Mouse (Mus musculus): ENCODE results near the gene Ndufaf3. TPM values are rescaled to one million over a fixed set of nuclear protein-coding genes. Genes with fewer than 3 reads are reported as not detected.

Ndufaf3 gene
- polyA plus RNA-seq, 1 experiment from 2014 or later = 53.4 TPM

GRCm38 (mm10) chr9:108599021-108599566 lies 31.9 kb upstream of the Ndufaf3 start:
- no peak for ATAC-seq
- 75% methylated on average over 4 of the region's 4 CpGs for WGBS
- no peak overlapping the region for H3K4me2 ChIP-seq (replicated peaks; ENCODE audit: low read depth)
- peaks cover 17% of the 10 kb centered on the region for H3K36me3 ChIP-seq (ENCODE audit: control insufficient read depth, insufficient read depth)
- no peak overlapping the region for H3K27ac ChIP-seq (ENCODE audit: low read depth, low read length)
- H3K9me3 ChIP-seq (ENCODE audit: control insufficient read depth) = no peaks in the 10 kb centered on the region
- no peaks in the 10 kb centered on the region for H3K27me3 ChIP-seq (replicated peaks; ENCODE audit: control insufficient read depth, insufficient read depth, low read length)
- no peak overlapping the region for H3K4me3 ChIP-seq (ENCODE audit: low read depth, low read length)
- H3K4me1 ChIP-seq (replicated peaks; ENCODE audit: control insufficient read depth, insufficient read depth, low read length) = no peaks in the 10 kb centered on the region
- no peak for TF ChIP-seq CTCF (IDR thresholded peaks at IDR 0.05; ENCODE audit: low read depth)
- no peak overlapping the region for H3K9ac ChIP-seq (ENCODE audit: low read depth, low read length)

GRCm38 (mm10) chr9:108596998-108597764 lies 29.9 kb upstream of the Ndufaf3 start, which contains the start of gene P4htm:
Gene P4htm, minus strand, starts transcription at chr9:108597667.
- Histone ChIP-seq H3K4me1 (replicated peaks; ENCODE audit: control insufficient read depth, insufficient read depth, low read length) (no peaks in the 10 kb centered on the region), H3K27me3 (replicated peaks; ENCODE audit: control insufficient read depth, insufficient read depth, low read length) (no peaks in the 10 kb centered on the region), H3K4me2 (replicated peaks; ENCODE audit: low read depth) (peak within 1 kb of the TSS; percentile 86), H3K9ac (ENCODE audit: low read depth, low read length) (peak within 1 kb of the TSS; percentile 18), H3K36me3 (ENCODE audit: control insufficient read depth, insufficient read depth) (no peaks in the 10 kb centered on the region), H3K9me3 (ENCODE audit: control insufficient read depth) (no peaks in the 10 kb centered on the region), H3K27ac (ENCODE audit: low read depth, low read length) (no peak within 1 kb of the TSS), H3K4me3 (ENCODE audit: low read depth, low read length) (peak within 1 kb of the TSS; percentile 57)
- 3% methylated on average over 69 of the region's 69 CpGs for WGBS
- peak; percentile 37; the same call in 1 of the 2 replicates for ATAC-seq
- peak; percentile 15; the same call in 1 of the 2 replicates for TF ChIP-seq CTCF (IDR thresholded peaks at IDR 0.05; ENCODE audit: low read depth)

GRCm38 (mm10) chr9:108594354-108594753 lies 27.1 kb upstream of the Ndufaf3 start:
- no peak overlapping the region for H3K4me2 ChIP-seq (replicated peaks; ENCODE audit: low read depth)
- H3K4me1 ChIP-seq (replicated peaks; ENCODE audit: control insufficient read depth, insufficient read depth, low read length) = no peaks in the 10 kb centered on the region
- no peak for TF ChIP-seq CTCF (IDR thresholded peaks at IDR 0.05; ENCODE audit: low read depth)
- H3K9ac ChIP-seq (ENCODE audit: low read depth, low read length) = no peak overlapping the region
- no peak overlapping the region for H3K27ac ChIP-seq (ENCODE audit: low read depth, low read length)
- no peaks in the 10 kb centered on the region for H3K36me3 ChIP-seq (ENCODE audit: control insufficient read depth, insufficient read depth)
- H3K9me3 ChIP-seq (ENCODE audit: control insufficient read depth) = no peaks in the 10 kb centered on the region
- 65% methylated on average over 3 of the region's 3 CpGs for WGBS
- H3K27me3 ChIP-seq (replicated peaks; ENCODE audit: control insufficient read depth, insufficient read depth, low read length) = no peaks in the 10 kb centered on the region
- H3K4me3 ChIP-seq (ENCODE audit: low read depth, low read length) = no peak overlapping the region
- no peak for ATAC-seq

GRCm38 (mm10) chr9:108591462-108591861 lies 24.2 kb upstream of the Ndufaf3 start:
- no peak for ATAC-seq
- Histone ChIP-seq H3K4me3 (ENCODE audit: low read depth, low read length) (no peak overlapping the region), H3K9me3 (ENCODE audit: control insufficient read depth) (no peaks in the 10 kb centered on the region), H3K36me3 (ENCODE audit: control insufficient read depth, insufficient read depth) (no peaks in the 10 kb centered on the region), H3K4me2 (replicated peaks; ENCODE audit: low read depth) (no peak overlapping the region), H3K9ac (ENCODE audit: low read depth, low read length) (no peak overlapping the region), H3K27ac (ENCODE audit: low read depth, low read length) (no peak overlapping the region), H3K27me3 (replicated peaks; ENCODE audit: control insufficient read depth, insufficient read depth, low read length) (no peaks in the 10 kb centered on the region), H3K4me1 (replicated peaks; ENCODE audit: control insufficient read depth, insufficient read depth, low read length) (no peaks in the 10 kb centered on the region)
- WGBS = 84% methylated on average over 4 of the region's 4 CpGs
- TF ChIP-seq CTCF (IDR thresholded peaks at IDR 0.05; ENCODE audit: low read depth) = no peak

DNA sequence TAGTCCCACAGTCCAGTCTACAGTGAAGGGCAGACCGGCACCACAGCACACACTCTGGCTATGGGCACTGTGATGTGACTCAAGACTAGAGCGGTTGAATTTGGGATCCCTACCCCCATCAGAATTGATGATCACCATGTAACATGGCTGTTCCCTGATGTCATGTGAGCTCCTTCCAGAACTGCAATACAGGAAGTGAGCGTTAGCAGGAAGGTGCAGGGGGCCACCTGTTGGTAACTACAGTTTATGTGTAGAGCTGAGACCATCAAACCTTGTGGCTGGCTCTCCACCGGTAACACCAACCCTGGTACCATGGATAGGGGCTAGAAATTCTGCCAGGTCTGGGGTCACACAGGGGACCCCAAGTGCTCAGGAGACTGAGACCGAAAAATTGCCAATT lies 22.0 kb upstream of the Ndufaf3 start:
- H3K9me3 ChIP-seq (ENCODE audit: control insufficient read depth) = no peaks in the 10 kb centered on the region
- TF ChIP-seq CTCF (IDR thresholded peaks at IDR 0.05; ENCODE audit: low read depth) = peak; percentile 58
- H3K9ac ChIP-seq (ENCODE audit: low read depth, low read length) = no peak overlapping the region
- H3K4me1 ChIP-seq (replicated peaks; ENCODE audit: control insufficient read depth, insufficient read depth, low read length) = no peaks in the 10 kb centered on the region
- no peaks in the 10 kb centered on the region for H3K27me3 ChIP-seq (replicated peaks; ENCODE audit: control insufficient read depth, insufficient read depth, low read length)
- H3K4me2 ChIP-seq (replicated peaks; ENCODE audit: low read depth) = no peak overlapping the region
- H3K4me3 ChIP-seq (ENCODE audit: low read depth, low read length) = no peak overlapping the region
- H3K36me3 ChIP-seq (ENCODE audit: control insufficient read depth, insufficient read depth) = no peaks in the 10 kb centered on the region
- 63% methylated on average over 5 of the region's 5 CpGs for WGBS
- no peak overlapping the region for H3K27ac ChIP-seq (ENCODE audit: low read depth, low read length)
- no peak for ATAC-seq

DNA sequence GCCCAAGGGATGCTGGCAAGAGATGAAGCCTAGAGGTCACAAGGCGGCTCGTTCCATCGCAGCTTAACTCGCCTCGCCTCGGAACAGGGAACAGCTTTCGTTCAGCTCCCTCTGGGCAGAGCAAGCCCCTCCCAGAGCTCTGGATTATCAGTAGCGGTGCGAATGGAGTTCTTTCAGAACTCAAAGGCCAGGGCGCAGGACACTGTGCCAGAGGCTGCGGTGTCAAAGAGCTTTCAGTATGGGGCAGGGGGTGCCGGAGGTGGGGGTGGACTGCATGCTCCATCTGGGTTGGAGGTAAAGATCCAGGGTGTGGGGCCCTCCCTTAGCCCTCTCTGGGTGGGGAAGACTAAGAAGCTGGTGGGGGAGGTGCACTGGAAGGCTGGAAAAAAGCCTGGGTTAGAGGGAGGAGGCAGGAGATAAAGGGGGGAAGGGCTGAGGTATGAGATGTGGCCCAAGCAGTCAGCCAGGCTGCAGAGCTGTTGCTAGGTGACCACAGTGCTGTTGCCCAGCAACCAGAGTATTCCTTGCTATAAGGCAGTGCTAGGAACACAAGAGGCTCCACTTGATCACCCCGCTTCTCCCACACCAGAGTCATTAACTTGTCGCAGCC lies 20.4 kb upstream of the Ndufaf3 start:
- no peak overlapping the region for H3K4me3 ChIP-seq (ENCODE audit: low read depth, low read length)
- peak; percentile 50 for ATAC-seq
- no peak overlapping the region for H3K27ac ChIP-seq (ENCODE audit: low read depth, low read length)
- H3K4me2 ChIP-seq (replicated peaks; ENCODE audit: low read depth) = no peak overlapping the region; the same call in 1 of the 2 replicates
- H3K9ac ChIP-seq (ENCODE audit: low read depth, low read length) = no peak overlapping the region
- no peak for TF ChIP-seq CTCF (IDR thresholded peaks at IDR 0.05; ENCODE audit: low read depth)
- 14% methylated on average over 14 of the region's 14 CpGs for WGBS
- H3K9me3 ChIP-seq (ENCODE audit: control insufficient read depth) = no peaks in the 10 kb centered on the region
- H3K4me1 ChIP-seq (replicated peaks; ENCODE audit: control insufficient read depth, insufficient read depth, low read length) = no peaks in the 10 kb centered on the region
- no peaks in the 10 kb centered on the region for H3K27me3 ChIP-seq (replicated peaks; ENCODE audit: control insufficient read depth, insufficient read depth, low read length)
- H3K36me3 ChIP-seq (ENCODE audit: control insufficient read depth, insufficient read depth) = no peaks in the 10 kb centered on the region
